Mouse (Mus musculus) urinary bladder, postnatal 10 days (tissue): Measurements from ENCODE around the gene Actc1.

Source experiments
- DNase-seq: peaks from one replicate; pipeline ENCODE4 v3.0.0; 2022; ENCODE audit warnings: low spot score

Actc1 gene

DNA sequence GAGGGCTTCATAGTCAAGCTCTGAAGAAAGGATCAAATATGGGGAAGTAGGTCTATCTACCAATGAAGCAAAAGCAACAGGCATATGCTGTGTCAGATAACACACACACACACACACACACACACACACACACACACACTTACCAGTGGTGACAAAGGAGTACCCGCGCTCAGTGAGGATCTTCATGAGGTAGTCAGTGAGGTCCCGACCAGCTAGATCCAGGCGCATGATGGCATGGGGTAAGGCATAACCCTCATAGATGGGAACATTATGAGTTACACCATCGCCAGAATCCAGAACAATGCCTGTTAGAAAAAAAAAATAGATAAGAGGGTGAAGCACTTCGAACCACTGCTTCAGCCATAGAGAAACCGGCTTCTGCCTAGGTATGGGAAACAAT, 4.0 kb downstream of the Actc1 start:
- no peak for DNase-seq

DNA sequence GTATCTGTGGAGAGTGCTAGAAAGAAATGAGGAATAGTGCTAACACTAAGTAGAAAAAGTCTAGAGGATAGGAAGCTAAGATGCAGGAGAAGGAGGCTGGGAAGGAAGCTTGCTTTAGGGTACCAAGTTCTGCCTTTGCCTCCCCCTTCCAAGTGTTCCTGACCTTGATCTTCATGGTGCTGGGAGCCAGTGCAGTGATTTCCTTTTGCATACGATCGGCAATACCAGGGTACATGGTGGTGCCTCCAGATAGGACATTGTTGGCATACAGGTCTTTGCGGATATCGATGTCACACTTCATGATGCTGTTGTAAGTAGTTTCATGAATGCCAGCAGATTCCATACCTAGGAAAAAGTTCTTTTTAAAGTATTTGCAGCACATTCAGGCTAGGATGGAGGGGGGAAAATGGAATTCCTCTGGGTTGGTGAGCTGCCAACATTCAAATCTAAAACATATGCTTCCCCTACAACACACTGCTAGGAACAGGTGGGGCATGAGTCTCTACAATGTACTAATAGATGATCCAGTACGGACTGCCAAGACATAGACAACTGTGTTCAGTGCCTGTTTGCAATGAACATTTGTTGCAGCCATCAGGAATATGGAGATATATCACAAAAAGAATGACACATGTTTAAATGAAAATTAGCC, 5.3 kb downstream of the Actc1 start:
- DNase-seq: no peak

- no peak for DNase-seq
Measured at GRCm38 (mm10) chr2:114046151-114046664, 7.1 kb downstream of the Actc1 start.

- no peak for DNase-seq
Measured at GRCm38 (mm10) chr2:114037926-114038325, 15.4 kb downstream of the Actc1 start.

DNA sequence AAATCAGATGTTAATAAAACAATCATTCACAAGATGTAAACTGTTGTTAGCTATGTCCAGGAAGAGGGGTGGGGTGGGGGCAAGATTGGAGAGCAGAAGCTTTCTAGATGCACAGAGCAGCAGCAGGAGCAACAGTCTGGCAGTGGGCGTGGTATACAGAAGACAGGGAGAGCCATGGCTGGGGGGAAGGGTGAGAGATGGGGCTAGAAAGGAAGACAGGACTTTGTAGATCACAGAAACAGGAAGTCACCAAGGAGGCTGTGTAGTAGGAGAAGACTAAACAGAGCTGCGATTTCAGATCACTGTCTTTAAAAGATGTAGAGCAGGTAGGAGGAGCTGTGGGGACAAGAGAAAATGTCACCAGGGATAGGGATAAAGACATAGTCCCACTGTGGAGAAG, 21.1 kb downstream of the Actc1 start:
- no peak for DNase-seq

DNA sequence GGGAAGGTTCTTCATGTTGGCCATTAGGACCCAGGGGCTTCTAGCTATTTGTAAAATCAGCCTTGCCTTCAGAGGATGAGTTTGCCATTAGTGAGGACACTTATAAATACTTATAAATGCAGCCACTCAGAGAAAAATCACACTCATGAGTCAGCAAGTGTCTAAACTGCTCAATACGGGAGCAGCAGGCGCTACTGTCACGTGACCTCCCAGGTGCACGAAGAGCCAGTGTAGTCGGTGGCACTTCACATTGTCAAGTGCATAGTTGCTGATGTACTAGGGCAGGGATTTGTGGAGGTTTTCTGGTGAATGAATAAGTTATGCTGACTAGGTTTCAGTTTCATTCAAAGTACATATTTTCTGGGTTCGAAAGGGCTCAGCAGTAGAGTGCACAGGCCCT, 30.0 kb downstream of the Actc1 start:
- no peak for DNase-seq

DNA sequence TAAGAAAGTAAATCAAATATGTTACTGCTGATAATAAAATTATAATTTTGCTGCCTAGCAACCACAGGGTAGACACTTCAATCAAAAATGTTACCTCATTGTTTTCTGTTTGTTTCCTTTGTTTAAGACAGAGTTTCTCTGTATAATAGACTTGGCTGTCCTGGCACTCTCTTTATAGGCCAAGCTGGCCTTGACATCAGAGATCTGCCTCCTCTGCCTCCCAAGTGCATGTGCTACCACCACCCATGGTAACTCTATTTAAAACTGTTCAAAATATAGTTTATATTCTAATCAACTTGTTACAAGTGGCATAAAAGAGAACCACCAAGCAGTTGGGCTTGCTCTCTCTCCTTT, 33.2 kb downstream of the Actc1 start:
- DNase-seq: no peak

DNA sequence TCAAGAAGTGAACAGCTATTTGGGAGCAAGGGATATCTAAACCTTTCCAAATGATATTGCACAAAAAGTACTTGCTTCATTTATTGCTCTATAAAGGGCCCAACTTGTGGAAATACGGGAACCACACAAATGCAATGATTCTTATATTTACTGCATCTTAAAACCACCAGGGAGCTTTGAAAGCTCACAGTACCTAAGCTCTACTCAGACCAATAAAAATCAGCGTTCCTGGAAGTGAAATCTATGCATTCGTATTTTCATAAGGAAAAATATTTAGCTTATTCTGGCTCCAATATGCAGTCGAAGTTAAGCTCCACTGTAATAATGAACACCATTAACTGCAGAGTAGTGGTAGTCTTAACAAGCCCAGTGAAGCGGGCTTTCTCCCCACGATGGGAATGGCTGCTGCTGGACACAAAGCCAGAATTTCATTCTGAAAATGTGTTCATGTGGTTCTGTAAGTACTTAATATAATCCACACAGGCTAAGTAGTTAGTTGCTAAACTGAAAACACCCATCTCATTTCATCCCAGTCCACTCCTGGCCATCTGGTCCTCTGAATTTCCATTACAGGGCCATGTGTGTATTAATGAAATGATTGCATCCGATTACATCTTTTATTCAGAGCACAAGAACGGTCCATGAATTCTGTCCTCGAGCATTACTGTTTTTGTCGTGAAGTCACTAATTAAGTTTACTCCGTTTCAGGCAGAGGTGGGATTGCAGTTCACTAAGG, 33.7 kb downstream of the Actc1 start:
- DNase-seq: no peak

- DNase-seq: no peak
Measured at GRCm38 (mm10) chr2:114018136-114018535, 35.2 kb downstream of the Actc1 start.

GRCm38 (mm10) chr2:114014839-114015238, 38.5 kb downstream of the Actc1 start:
- DNase-seq: no peak

DNA sequence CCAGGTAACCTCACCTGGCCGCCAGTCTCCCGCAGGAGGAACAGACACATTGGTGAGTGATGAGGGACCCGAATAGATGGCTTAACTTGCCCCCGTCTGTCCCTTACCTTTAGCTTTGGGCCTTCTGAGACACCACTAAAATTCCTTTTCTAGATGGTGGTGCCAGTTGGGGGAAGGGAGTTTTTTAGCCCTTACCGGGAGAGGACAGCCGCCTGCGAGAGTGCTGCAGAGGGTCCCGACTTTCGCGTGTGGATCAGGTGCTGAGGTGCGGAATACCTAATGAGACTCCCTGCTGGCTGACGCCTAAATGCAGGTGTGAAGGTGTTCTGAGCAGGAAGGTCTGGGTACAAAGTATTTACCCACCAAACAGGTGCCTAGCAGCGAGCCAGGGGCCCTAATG, 39.5 kb downstream of the Actc1 start:
- DNase-seq: no peak

GRCm38 (mm10) chr2:114013295-114013771, 40.0 kb downstream of the Actc1 start, which contains the start of gene Gjd2:
Gene Gjd2 (minus strand): TSS chr2:114013619.
- no peak for DNase-seq

GRCm38 (mm10) chr2:114012749-114013211, 40.6 kb downstream of the Actc1 start:
- no peak for DNase-seq

- DNase-seq: no peak
Measured at GRCm38 (mm10) chr2:114011838-114012237, 41.5 kb downstream of the Actc1 start.

- no peak for DNase-seq
Measured at GRCm38 (mm10) chr2:114008321-114008720, 45.0 kb downstream of the Actc1 start.

DNA sequence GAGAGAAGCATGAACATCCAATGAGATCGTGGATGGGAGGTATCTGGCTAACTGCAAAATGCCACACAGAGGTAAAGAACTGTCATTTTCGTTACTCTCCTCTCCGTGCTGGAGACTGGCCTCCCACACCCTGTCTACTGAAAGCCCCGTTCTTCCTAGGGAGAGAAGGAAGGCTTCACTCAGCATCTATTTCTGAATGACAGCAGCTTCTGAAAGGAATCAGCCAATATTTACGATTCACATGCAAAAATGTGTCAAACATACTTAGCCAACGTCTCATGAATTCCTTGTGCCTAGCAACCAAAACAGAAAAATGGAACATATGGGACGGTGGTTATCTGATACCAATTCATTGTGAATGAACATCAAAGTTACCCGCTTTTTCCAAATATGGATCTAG, 55.9 kb downstream of the Actc1 start:
- no peak for DNase-seq
